Mouse (Mus musculus): ENCODE data around the gene Rhoq.

DNA sequence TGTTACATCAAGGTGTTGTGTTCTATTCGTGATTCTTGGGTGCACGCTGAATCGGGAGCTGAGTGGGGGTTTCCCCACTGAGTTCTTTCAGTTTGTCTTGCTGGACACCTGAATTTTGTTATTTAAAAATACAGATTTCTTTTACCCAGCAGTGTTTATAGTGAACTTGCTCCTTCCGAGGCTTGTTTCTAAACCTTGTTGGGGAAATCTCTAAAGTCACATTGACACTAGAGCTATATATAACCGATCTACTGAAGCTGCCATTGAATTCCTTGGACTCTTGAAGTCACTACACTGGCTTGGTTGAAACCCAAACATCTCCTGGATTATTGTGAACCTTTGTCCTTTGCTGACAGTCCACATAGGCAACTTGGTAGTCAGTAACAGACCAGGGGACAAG, 5.6 kb upstream of the Rhoq start:
- no peak for TF ChIP-seq CTCF (IDR thresholded peaks at IDR 0.05; ENCODE audit: low read depth)
- no peak for TF ChIP-seq EP300 (IDR thresholded peaks at IDR 0.05; ENCODE audit: low read depth)

All from heart, postnatal 0 days (tissue).